Mouse (Mus musculus): ENCODE data around the gene Phex. TPM values are rescaled to one million over a fixed set of nuclear protein-coding genes. Genes with fewer than 3 reads are reported as not detected.

Phex gene
- total and polyA plus RNA-seq, 2 experiments from 2014 or later, result 0.15 to 1.3 TPM

DNA sequence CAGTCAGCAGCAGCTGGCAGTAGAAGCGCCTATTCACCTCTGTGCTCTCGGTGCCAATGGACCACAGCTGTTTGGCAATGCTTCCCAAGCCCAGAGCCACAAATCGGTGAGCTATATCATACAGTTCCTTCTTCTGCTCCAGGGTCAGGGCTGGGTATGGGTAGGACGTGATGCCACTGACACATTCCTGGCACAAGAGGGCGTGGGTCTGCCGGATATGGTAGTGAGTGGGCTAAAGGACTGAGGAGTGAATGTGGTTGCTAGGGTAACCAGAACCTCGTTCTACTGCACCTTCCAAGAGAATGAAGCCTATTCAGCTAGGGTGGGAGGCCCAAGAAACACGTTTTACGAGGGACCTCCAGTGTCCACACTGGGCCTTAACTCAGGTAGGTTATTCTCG is 36.3 kb downstream of the Phex start:
- ATAC-seq (ENCODE audit: low FRiP score) (no peak), DNase-seq (ENCODE audit: low spot score) (no peak)
- no peak overlapping the region for H3K9ac ChIP-seq (replicated peaks; ENCODE audit: low read length, poor library complexity, severe bottlenecking)
- H3K27me3 ChIP-seq (ENCODE audit: insufficient read depth, low read length), result no peaks in the 10 kb centered on the region
- H3K36me3 ChIP-seq (ENCODE audit: insufficient read depth, low read length), result no peaks in the 10 kb centered on the region
- H3K27ac ChIP-seq (ENCODE audit: low read depth, low read length), result no peak overlapping the region
- H3K4me3 ChIP-seq (ENCODE audit: low read depth, low read length), result no peak overlapping the region
- H3K4me2 ChIP-seq (ENCODE audit: low read depth, low read length, poor library complexity, severe bottlenecking), result no peak overlapping the region
- 61% methylated on average over 10 of the region's 10 CpGs for WGBS
- H3K4me1 ChIP-seq (ENCODE audit: insufficient read depth, low read length), result no peaks in the 10 kb centered on the region
- no peaks in the 10 kb centered on the region for H3K9me3 ChIP-seq (ENCODE audit: low read length)
- no peak for TF ChIP-seq CTCF (IDR thresholded peaks at IDR 0.05)

DNA sequence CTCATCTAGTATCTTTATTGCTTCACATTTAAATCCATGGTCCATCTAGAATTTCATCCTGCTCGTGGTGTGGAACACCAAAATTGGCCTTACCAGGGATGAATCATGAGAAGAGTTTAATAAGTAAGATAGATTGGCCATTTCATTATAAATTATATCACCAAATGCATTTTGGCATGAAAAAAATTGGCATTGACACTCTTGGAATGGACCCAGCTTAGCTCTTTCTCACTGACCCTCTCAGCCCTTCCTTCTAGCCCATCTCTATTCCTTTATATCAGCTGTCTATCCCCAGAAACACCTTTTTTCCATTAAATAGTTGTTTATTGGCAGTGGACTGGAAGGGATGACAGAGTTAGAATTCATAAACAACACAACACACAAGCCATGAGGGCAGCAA is 37.7 kb downstream of the Phex start:
- ATAC-seq (ENCODE audit: low FRiP score), result no peak
- Histone ChIP-seq H3K27ac (ENCODE audit: low read depth, low read length) (no peak overlapping the region), H3K9me3 (ENCODE audit: low read length) (no peaks in the 10 kb centered on the region), H3K4me1 (ENCODE audit: insufficient read depth, low read length) (no peaks in the 10 kb centered on the region), H3K9ac (replicated peaks; ENCODE audit: low read length, poor library complexity, severe bottlenecking) (no peak overlapping the region), H3K4me3 (ENCODE audit: low read depth, low read length) (no peak overlapping the region), H3K27me3 (ENCODE audit: insufficient read depth, low read length) (no peaks in the 10 kb centered on the region), H3K36me3 (ENCODE audit: insufficient read depth, low read length) (no peaks in the 10 kb centered on the region), H3K4me2 (ENCODE audit: low read depth, low read length, poor library complexity, severe bottlenecking) (no peak overlapping the region)
- 51% methylated on average over 1 of the region's 1 CpGs for WGBS
- no peak for TF ChIP-seq CTCF (IDR thresholded peaks at IDR 0.05)
- DNase-seq (ENCODE audit: low spot score), result no peak

DNA sequence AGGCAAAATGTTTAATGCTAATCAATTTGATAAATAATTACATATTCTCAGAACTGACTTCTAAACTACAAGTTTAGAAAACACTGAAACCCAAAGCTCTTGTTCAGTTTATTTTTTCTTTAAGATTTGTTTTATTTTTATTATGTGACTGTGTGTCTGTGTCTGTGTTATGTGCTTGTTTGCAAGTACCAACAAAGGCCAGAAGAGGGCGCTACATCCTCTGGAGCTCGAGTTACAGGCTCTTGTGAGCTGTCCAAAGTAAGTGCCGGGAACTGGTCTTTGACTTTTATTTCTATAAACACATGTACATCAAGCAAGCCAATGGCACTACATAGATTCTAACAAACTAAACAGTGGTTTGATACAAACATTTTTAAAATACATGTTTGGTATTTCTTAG is 41.2 kb downstream of the Phex start:
- Histone ChIP-seq H3K27ac (ENCODE audit: low read depth, low read length) (no peak overlapping the region), H3K4me3 (ENCODE audit: low read depth, low read length) (no peak overlapping the region), H3K9ac (replicated peaks; ENCODE audit: low read length, poor library complexity, severe bottlenecking) (no peak overlapping the region), H3K36me3 (ENCODE audit: insufficient read depth, low read length) (no peaks in the 10 kb centered on the region), H3K4me2 (ENCODE audit: low read depth, low read length, poor library complexity, severe bottlenecking) (no peak overlapping the region), H3K9me3 (ENCODE audit: low read length) (no peaks in the 10 kb centered on the region), H3K4me1 (ENCODE audit: insufficient read depth, low read length) (no peaks in the 10 kb centered on the region), H3K27me3 (ENCODE audit: insufficient read depth, low read length) (no peaks in the 10 kb centered on the region)
- ATAC-seq (ENCODE audit: low FRiP score), result no peak
- TF ChIP-seq CTCF (IDR thresholded peaks at IDR 0.05), result peak; percentile 24; the same call in 1 of the 2 replicates
- WGBS, result 66% methylated on average over 3 of the region's 3 CpGs
- no peak for DNase-seq (ENCODE audit: low spot score)

DNA sequence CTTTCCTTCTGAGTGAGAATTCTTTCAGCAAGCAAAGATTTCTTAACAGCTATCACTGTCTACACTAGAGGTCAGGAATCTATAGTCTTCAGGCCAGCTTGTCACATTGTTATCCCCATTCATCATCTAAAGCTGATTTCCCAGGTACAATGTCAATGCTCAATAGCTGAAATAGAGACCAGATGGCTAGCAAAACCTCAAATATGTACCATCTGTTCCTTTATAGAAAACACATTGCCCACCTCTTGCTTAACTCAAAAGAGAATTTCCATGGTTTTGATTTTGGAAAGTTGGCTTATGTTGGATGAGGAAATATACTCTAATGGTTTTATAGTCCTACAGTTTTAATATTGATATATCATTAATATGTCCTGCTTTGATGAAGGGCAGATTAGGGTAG is 45.9 kb downstream of the Phex start:
- H3K36me3 ChIP-seq (ENCODE audit: insufficient read depth, low read length), result no peaks in the 10 kb centered on the region
- TF ChIP-seq CTCF (IDR thresholded peaks at IDR 0.05), result no peak

DNA sequence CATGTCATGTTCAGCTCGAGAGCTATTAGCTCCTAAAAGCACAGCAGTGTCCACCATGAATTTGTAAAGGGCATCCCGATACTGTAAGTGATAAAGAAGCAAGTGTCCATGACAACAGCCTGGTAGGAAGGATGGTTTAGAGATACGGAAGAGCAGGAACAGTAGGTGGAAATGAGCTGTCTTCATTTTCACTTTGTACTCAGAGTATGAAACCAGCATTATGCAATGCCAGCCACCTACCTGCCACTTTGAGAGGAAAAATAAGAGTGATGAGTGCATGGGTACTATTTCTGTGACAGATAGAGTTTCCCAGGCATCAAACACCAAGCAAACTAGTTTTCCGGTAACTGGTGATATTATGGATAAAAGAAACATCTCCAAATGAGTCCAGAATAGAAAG is 59.6 kb downstream of the Phex start:
- DNase-seq (ENCODE audit: low spot score) (no peak), ATAC-seq (ENCODE audit: low FRiP score) (no peak)
- H3K9me3 ChIP-seq (ENCODE audit: low read length), result no peaks in the 10 kb centered on the region
- no peaks in the 10 kb centered on the region for H3K27me3 ChIP-seq (ENCODE audit: insufficient read depth, low read length)
- H3K4me2 ChIP-seq (ENCODE audit: low read depth, low read length, poor library complexity, severe bottlenecking), result no peak overlapping the region
- H3K36me3 ChIP-seq (ENCODE audit: insufficient read depth, low read length), result no peaks in the 10 kb centered on the region
- no peak overlapping the region for H3K9ac ChIP-seq (replicated peaks; ENCODE audit: low read length, poor library complexity, severe bottlenecking)
- no peak overlapping the region for H3K4me3 ChIP-seq (ENCODE audit: low read depth, low read length)
- no peak for TF ChIP-seq CTCF (IDR thresholded peaks at IDR 0.05)
- WGBS, result 81% methylated on average over 4 of the region's 4 CpGs
- H3K4me1 ChIP-seq (ENCODE audit: insufficient read depth, low read length), result no peaks in the 10 kb centered on the region
- no peak overlapping the region for H3K27ac ChIP-seq (ENCODE audit: low read depth, low read length)

More for the DNA sequence above, 45.9 kb downstream of the Phex start:
- no peak overlapping the region for H3K4me3 ChIP-seq (ENCODE audit: low read depth, low read length)
- H3K9me3 ChIP-seq (ENCODE audit: low read length), result no peaks in the 10 kb centered on the region
- no peak overlapping the region for H3K4me2 ChIP-seq (ENCODE audit: low read depth, low read length, poor library complexity, severe bottlenecking)
- H3K9ac ChIP-seq (replicated peaks; ENCODE audit: low read length, poor library complexity, severe bottlenecking), result no peak overlapping the region
- DNase-seq (ENCODE audit: low spot score) (no peak), ATAC-seq (ENCODE audit: low FRiP score) (no peak)
- no peak overlapping the region for H3K27ac ChIP-seq (ENCODE audit: low read depth, low read length)
- no peaks in the 10 kb centered on the region for H3K27me3 ChIP-seq (ENCODE audit: insufficient read depth, low read length)
- no peaks in the 10 kb centered on the region for H3K4me1 ChIP-seq (ENCODE audit: insufficient read depth, low read length)

DNA sequence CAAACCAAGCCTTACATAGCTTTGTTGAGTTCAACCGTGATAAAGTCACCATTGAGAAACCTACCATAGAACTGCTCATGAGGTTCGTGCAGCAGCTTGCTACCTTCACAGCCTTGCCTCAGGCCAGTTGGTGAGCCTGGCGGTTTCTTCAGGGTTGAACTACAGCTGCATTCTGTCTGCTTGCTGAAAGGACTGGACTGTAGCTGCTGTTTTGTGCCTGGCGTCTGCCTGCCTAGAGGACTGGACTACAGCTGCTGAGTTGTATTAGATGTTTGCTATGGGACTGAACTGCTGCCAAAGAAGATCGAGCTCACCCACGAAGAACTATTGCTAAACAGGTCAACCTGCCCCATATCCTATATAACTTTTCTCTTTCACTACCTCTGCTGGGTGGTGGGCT is 68.9 kb downstream of the Phex start:
- H3K27me3 ChIP-seq (ENCODE audit: insufficient read depth, low read length), result no peaks in the 10 kb centered on the region
- H3K9ac ChIP-seq (replicated peaks; ENCODE audit: low read length, poor library complexity, severe bottlenecking), result no peak overlapping the region
- H3K36me3 ChIP-seq (ENCODE audit: insufficient read depth, low read length), result no peaks in the 10 kb centered on the region
- no peak for ATAC-seq (ENCODE audit: low FRiP score)
- DNase-seq (ENCODE audit: low spot score), result no peak
- no peaks in the 10 kb centered on the region for H3K9me3 ChIP-seq (ENCODE audit: low read length)
- 89% methylated on average over 6 of the region's 6 CpGs for WGBS
- no peak overlapping the region for H3K4me3 ChIP-seq (ENCODE audit: low read depth, low read length)
- H3K27ac ChIP-seq (ENCODE audit: low read depth, low read length), result no peak overlapping the region
- no peak for TF ChIP-seq CTCF (IDR thresholded peaks at IDR 0.05)
- H3K4me2 ChIP-seq (ENCODE audit: low read depth, low read length, poor library complexity, severe bottlenecking), result no peak overlapping the region
- H3K4me1 ChIP-seq (ENCODE audit: insufficient read depth, low read length), result no peaks in the 10 kb centered on the region

Measured in midbrain, postnatal 0 days (tissue).